Mouse (Mus musculus) spleen, adult 2 months (tissue): ENCODE measurements around the gene Usp2. TPM values are rescaled to one million over a fixed set of nuclear protein-coding genes. Genes with fewer than 3 reads are reported as not detected.

Source experiments
- DNase-seq, 2 experiments: peaks; one replicate each; pipeline versions ENCODE4 v3.0.0 to v3.0.0-alpha.2; 2012 to 2021; ENCODE audit warnings: low spot score in 2 of 2, low read depth in 1 of 2
- H3K27ac ChIP-seq: fragments of 200-500 bp; 2 replicates; pipeline ENCODE4 v1.5.1; 2012; ENCODE audit warnings: low read length, inconsistent platforms; ENCODE audit not compliant: insufficient read depth
- H3K27me3 ChIP-seq: fragments of 200-500 bp; 2 replicates; pipeline ENCODE4 v1.6.1; 2012; ENCODE audit warnings: mild to moderate bottlenecking, moderate library complexity, low read length, inconsistent platforms; ENCODE audit not compliant: control insufficient read depth, insufficient read depth
- H3K36me3 ChIP-seq: fragments of 200-500 bp; 2 replicates; pipeline ENCODE4 v1.6.1; 2012; ENCODE audit warnings: mild to moderate bottlenecking, low read length, inconsistent platforms; ENCODE audit not compliant: control insufficient read depth, insufficient read depth
- H3K4me1 ChIP-seq: fragments of 200-500 bp; 2 replicates; pipeline ENCODE4 v1.6.1; 2011; ENCODE audit warnings: inconsistent platforms; ENCODE audit not compliant: control insufficient read depth, insufficient read depth, insufficient read length
- H3K4me3 ChIP-seq: fragments of 200-500 bp; 2 replicates; pipeline ENCODE4 v1.5.1; 2011; ENCODE audit warnings: mild to moderate bottlenecking, inconsistent platforms; ENCODE audit not compliant: insufficient read depth, insufficient read length; ENCODE audit errors: extremely low read depth
- CTCF ChIP-seq: fragments of 200-500 bp; IDR thresholded peaks from 2 replicates; pipeline ENCODE4 v1.5.1; 2011; ENCODE audit warnings: mild to moderate bottlenecking, inconsistent platforms; ENCODE audit not compliant: insufficient read depth, insufficient read length, insufficient replicate concordance; ENCODE audit errors: extremely low read depth
- POLR2A ChIP-seq: fragments of 200-500 bp; IDR thresholded peaks from 2 replicates; pipeline ENCODE4 v1.6.1; 2011; ENCODE audit warnings: low read depth, low read length, inconsistent platforms
- WGBS: fragments of 180-500 bp; shearing (Covaris S2); methylation state at CpG from one replicate; pipeline ENCODE4 v1.1.7; 2018; 5-methylcytosine and 5-hydroxymethylcytosine counted together
- polyA plus RNA-seq: library from polyadenylated mRNA; depleted of rRNA; stranded (reverse); fragments of >200 nt; gene quantifications from 2 replicates; pipeline ENCODE4 v1.2.3, GENCODE M21; 2012

Usp2 gene
- polyA plus RNA-seq, 1 experiment = 0.65 TPM

GRCm38 (mm10) chr9:44081581-44081980 is 14.8 kb downstream of the Usp2 start:
- 75% methylated on average over 5 of the region's 5 CpGs for WGBS
- Histone ChIP-seq H3K27ac (no peak overlapping the region), H3K36me3 (no peaks in the 10 kb centered on the region), H3K4me1 (peaks cover 9% of the 10 kb centered on the region; the same call in 1 of the 2 replicates), H3K27me3 (peaks cover 9% of the 10 kb centered on the region), H3K4me3 (no peak overlapping the region)
- TF ChIP-seq CTCF (no peak), POLR2A (no peak)
- DNase-seq = no peak

GRCm38 (mm10) chr9:44082266-44082665 is 15.4 kb downstream of the Usp2 start:
- WGBS = 97% methylated on average over 5 of the region's 5 CpGs
- Histone ChIP-seq H3K36me3 (no peaks in the 10 kb centered on the region), H3K4me1 (peaks cover 9% of the 10 kb centered on the region; the same call in 1 of the 2 replicates), H3K27ac (no peak overlapping the region), H3K27me3 (peaks cover 9% of the 10 kb centered on the region), H3K4me3 (no peak overlapping the region)
- DNase-seq = no peak
- TF ChIP-seq CTCF (no peak), POLR2A (no peak)

DNA sequence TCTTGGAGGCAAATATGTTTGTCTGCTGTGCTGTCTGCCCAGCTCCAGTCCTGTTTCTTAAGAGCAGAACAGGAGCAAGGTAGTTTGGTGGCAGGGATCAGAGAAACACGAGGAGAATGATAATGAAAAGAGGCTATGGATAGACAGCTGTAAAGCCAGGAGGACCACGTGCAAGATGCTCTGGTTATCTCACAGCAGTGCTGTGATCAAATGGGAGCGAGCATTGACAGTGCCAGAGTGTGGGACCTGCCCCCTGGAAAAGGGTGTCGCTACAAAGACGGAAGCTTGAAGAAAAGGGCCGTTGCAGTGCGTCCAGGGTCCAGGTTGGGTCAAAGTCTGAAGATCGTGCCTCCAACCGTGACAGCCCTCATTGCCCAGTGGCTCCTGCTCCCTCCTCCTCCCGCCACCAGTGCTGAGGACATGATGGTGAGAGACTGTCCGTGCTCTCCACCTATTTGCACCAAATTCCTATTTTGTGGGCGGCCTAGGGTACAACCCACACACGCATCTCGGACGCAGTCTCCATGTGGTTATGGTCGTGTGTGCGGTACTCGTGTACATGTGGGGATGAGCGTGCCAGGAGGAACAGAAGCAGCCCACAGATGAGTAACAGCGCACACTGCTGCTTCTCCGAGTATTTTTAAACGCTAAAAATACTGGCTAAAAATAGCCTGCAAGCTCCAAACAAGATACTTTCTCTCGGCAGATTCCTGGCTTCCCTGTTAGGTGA is 16.7 kb downstream of the Usp2 start:
- peaks cover 12% of the 10 kb centered on the region; the same call in 1 of the 2 replicates for H3K4me1 ChIP-seq
- no peak overlapping the region for H3K27ac ChIP-seq
- no peaks in the 10 kb centered on the region for H3K36me3 ChIP-seq
- no peak for DNase-seq
- H3K4me3 ChIP-seq = no peak overlapping the region
- H3K27me3 ChIP-seq = peaks cover 9% of the 10 kb centered on the region
- 18% methylated on average over 23 of the region's 23 CpGs for WGBS
- TF ChIP-seq POLR2A (no peak), CTCF (no peak)

DNA sequence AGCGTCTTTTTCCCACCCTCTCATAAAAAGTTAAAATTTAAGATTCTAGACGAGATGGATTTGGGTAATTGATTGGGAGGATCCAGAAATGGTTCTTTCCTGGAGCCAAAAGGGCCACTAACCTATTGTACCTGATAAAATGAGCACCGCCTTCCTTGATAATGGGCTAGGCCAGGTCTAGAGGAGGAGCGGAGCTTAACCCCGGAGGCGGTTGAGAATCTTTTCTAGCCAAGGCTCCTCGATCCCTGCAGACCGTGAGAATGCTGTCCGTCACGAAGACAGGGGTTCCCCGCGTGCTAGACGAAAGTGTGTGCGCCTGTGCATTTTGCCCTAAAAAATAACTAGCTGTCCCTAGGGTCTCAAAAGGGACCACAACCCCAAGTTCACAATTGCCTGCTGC is 17.4 kb downstream of the Usp2 start:
- DNase-seq = no peak
- Histone ChIP-seq H3K4me3 (peak overlapping the region; percentile 67), H3K4me1 (peaks cover 16% of the 10 kb centered on the region; the same call in 1 of the 2 replicates), H3K27ac (no peak overlapping the region), H3K27me3 (peaks cover 9% of the 10 kb centered on the region), H3K36me3 (no peaks in the 10 kb centered on the region)
- 5% methylated on average over 14 of the region's 14 CpGs for WGBS
- TF ChIP-seq CTCF (no peak), POLR2A (no peak)

DNA sequence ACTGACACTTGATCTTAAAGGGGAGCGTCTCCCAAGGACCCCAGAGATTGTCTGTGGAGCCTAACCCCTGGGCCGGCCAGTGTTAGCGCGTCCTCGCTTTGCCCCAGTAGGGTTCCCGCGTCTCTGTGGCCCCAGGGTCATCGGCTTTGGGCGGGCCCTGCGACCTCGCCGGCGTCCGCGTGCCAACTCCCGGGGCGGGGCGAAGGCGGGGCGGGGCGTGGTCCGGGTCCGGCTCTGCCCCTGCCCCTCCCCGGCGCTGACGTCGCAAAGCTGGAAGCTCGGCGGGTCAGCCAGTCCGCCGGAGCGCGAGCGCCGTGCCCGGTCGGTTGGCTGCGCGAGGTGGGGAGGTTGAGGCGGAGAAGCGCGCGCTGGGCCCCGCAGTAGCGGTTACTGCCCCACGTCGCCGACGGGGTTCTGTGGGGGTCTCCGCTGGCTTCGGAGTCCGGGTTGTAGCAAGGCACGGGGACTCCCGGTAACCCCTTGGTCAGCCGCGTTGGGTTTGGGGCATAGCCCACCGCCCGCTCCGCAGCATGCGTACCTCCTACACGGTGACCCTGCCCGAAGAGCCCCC is 17.9 kb downstream of the Usp2 start:
- H3K36me3 ChIP-seq = no peaks in the 10 kb centered on the region
- DNase-seq = peak in 1 of 2 experiments; percentile 85
- under 1% methylated on average over 62 of the region's 62 CpGs for WGBS
- H3K27ac ChIP-seq = no peak overlapping the region
- H3K27me3 ChIP-seq = peaks cover 9% of the 10 kb centered on the region
- peak overlapping the region; percentile 67 for H3K4me3 ChIP-seq
- H3K4me1 ChIP-seq = peaks cover 18% of the 10 kb centered on the region; the same call in 1 of the 2 replicates
- TF ChIP-seq CTCF (no peak), POLR2A (no peak)

GRCm38 (mm10) chr9:44085276-44085675 is 18.5 kb downstream of the Usp2 start:
- Histone ChIP-seq H3K27ac (no peak overlapping the region), H3K27me3 (peaks cover 9% of the 10 kb centered on the region), H3K4me1 (peaks cover 18% of the 10 kb centered on the region; the same call in 1 of the 2 replicates), H3K4me3 (peak overlapping the region; percentile 67), H3K36me3 (no peaks in the 10 kb centered on the region)
- no peak for DNase-seq
- TF ChIP-seq CTCF (no peak), POLR2A (no peak)
- WGBS = 19% methylated on average over 10 of the region's 10 CpGs
